Mouse (Mus musculus) heart, embryonic 15.5 days (tissue): ENCODE results near the gene Kdm2b. TPM values are rescaled to one million over a fixed set of nuclear protein-coding genes. Genes with fewer than 3 reads are reported as not detected.
"Not testable (repeated sequence)": the region's sequence is repeated elsewhere in the genome, so short reads cannot be mapped to it uniquely, and the experiment has no call there.

Source experiments
- ATAC-seq: fragments of 200-750 bp; cut with Nextera tagmentation; replicated peaks from 2 replicates; pipeline ENCODE4 v1.8.0; 2017; ENCODE audit warnings: low read depth, moderate TSS enrichment; ENCODE audit not compliant: insufficient number of reproducible peaks, insufficient read depth, low FRiP score
- H3K27ac ChIP-seq: fragments of 300-500 bp; sonication (generic); 2 replicates; pipeline ENCODE4 v1.5.1; 2015; ENCODE audit warnings: mild to moderate bottlenecking, inconsistent platforms
- H3K27me3 ChIP-seq: fragments of 300-500 bp; sonication (generic); 2 replicates; pipeline ENCODE4 v1.6.1; 2015; ENCODE audit warnings: inconsistent platforms
- H3K36me3 ChIP-seq: fragments of 300-500 bp; sonication (generic); 2 replicates; pipeline ENCODE4 v1.6.1; 2015; ENCODE audit warnings: mild to moderate bottlenecking, inconsistent platforms
- H3K4me1 ChIP-seq: fragments of 300-500 bp; sonication (generic); replicated peaks from 2 replicates; pipeline ENCODE4 v1.6.1; 2015; ENCODE audit warnings: inconsistent platforms
- H3K4me2 ChIP-seq: fragments of 300-500 bp; sonication (generic); 2 replicates; pipeline ENCODE4 v1.6.1; 2015; ENCODE audit warnings: inconsistent platforms, mild to moderate bottlenecking, moderate library complexity
- H3K4me3 ChIP-seq: fragments of 300-500 bp; sonication (generic); 2 replicates; pipeline ENCODE4 v1.5.1; 2015; ENCODE audit warnings: mild to moderate bottlenecking, inconsistent platforms
- H3K9ac ChIP-seq: fragments of 300-500 bp; sonication (generic); 2 replicates; pipeline ENCODE4 v1.6.1; 2015; ENCODE audit warnings: mild to moderate bottlenecking, inconsistent platforms
- H3K9me3 ChIP-seq: fragments of 300-500 bp; sonication (generic); replicated peaks from 2 replicates; pipeline ENCODE4 v1.6.1; 2016; ENCODE audit warnings: inconsistent platforms
- WGBS: fragments of 180-500 bp; shearing (Covaris S2); methylation state at CpG from one replicate; pipeline ENCODE4 v1.1.7; 2015; ENCODE audit warnings: mixed read lengths; 5-methylcytosine and 5-hydroxymethylcytosine counted together
- polyA plus RNA-seq: library from polyadenylated mRNA; unstranded; fragments of >200 nt; fragmentation: Nextera tagmentation; extraction: Ambion mirVana; gene quantifications from 2 replicates; pipeline ENCODE4 v1.2.1, GENCODE M21; 2015

Kdm2b gene
- polyA plus RNA-seq, 1 experiment from 2014 or later = 23.9 TPM

DNA sequence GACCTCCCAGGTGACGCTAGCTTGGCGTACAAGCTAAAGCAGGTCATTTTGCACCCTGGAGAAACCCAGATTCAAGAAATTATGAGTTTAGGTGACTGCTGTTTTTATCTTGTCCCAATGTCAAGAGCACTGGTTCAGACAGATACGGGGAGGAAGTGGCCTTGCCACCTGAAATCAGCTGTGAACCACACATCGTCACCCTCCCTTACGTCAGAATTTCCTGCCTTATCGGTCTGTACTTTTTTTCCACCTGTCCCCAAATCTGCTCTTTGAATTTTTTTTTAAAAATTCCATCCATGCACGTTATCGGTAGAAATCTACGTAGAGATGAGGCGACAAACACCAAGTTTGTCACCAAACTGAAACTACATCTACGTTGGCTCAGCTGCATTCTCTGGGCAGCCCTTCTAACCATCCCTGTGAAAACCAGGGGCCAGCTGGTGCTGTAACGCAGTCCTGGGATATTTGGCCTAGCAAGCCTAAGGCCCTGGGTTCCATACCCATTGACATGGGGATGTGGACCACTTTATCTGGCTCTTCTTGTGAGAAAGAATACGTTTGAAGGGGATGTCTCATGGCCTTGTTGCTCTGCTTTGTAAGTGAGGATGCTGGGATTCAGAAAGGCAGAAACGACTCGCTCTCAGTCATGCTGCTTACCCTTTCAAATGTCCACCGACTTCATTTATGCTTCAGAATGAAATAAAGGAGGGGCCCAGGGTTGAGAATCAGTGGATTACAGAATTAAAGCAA, 963 bp upstream of the Kdm2b start:
- Histone ChIP-seq H3K9me3 (no peaks in the 10 kb centered on the region), H3K4me3 (peak overlapping the region; percentile 76), H3K9ac (peak overlapping the region; percentile 77), H3K27me3 (no peaks in the 10 kb centered on the region), H3K27ac (peak overlapping the region; percentile 93), H3K36me3 (no peaks in the 10 kb centered on the region), H3K4me1 (peaks cover 48% of the 10 kb centered on the region), H3K4me2 (peak overlapping the region; percentile 96)
- no peak for ATAC-seq
- 14% methylated on average over 16 of the region's 16 CpGs for WGBS

DNA sequence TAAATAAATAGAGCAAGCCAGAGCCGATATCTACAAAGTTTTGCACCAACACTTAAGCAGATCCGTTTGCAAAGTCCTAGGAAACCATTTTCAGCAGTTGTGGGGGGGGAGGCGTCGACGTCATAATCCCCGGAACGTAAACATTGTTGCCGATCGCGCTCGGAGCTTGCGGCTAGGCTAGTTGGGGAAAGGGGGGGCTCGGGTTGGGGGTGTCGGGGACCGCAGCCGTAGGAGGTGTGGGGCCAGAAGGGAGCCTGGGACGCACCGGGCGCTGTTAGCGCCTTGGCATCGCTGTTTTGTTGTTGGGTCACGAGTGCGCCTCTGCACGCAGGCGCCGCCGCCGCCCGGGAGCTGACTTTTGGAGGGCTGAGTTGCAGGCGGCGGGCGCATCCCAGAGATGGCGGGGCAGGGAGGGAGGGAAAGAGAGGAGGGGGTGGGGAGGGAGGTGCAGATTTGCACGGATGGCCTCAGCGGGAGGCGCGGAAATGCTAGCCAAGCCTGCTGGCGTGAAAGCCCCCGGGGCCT, 560 bp downstream of the Kdm2b start:
- ATAC-seq = 0 out of 2 replicates have a peak, but pooled peaks have one; percentile 24
- no peaks in the 10 kb centered on the region for H3K9me3 ChIP-seq
- H3K4me1 ChIP-seq = peaks cover 43% of the 10 kb centered on the region
- no peaks in the 10 kb centered on the region for H3K27me3 ChIP-seq
- WGBS = under 1% methylated on average over 39 of the region's 39 CpGs
- peak overlapping the region; percentile 93 for H3K27ac ChIP-seq
- H3K4me2 ChIP-seq = peak overlapping the region; percentile 96
- no peaks in the 10 kb centered on the region for H3K36me3 ChIP-seq
- H3K4me3 ChIP-seq = peak overlapping the region; percentile 76
- H3K9ac ChIP-seq = peak overlapping the region; percentile 77

DNA sequence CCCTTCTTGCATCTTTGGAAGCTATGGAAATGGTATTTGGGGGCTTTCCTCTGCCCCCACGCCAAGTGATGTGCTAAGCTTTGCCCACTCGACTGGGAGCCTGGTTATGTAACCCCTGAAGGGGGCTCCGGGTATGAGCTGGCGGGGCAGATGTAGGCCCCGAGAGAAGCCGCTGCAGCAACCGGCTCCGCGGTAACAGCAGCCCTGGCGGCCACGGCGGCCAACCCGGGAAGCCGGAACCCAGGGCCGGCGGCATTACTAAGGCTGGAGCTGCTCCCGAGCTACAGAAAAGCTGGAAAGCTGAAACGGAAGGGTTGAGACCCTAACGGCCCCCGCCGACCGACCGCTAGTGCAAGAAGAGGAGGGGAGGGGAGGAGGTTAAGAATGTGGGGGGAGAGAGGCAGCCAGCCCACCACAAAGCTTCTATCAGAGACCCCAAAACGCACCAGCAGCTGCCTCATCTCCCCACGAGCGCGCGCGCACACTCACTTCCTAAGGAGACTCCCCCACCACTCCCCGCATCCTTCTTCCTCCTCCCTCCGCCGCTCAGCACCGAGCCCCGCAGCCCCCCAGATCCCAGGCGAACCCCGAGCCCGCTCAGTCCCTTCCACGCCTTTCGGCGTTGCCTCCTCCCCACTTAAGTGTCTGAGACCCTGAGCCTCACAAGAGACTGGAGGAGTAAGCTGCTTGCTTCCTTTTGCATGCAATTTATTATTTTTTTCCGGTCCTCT, 1.4 kb downstream of the Kdm2b start:
- Histone ChIP-seq H3K4me3 (peak overlapping the region; percentile 76), H3K36me3 (no peaks in the 10 kb centered on the region), H3K9me3 (no peaks in the 10 kb centered on the region), H3K4me1 (peaks cover 43% of the 10 kb centered on the region), H3K9ac (peak overlapping the region; percentile 77), H3K4me2 (peak overlapping the region; percentile 96), H3K27me3 (no peaks in the 10 kb centered on the region), H3K27ac (peak overlapping the region; percentile 93)
- WGBS = under 1% methylated on average over 41 of the region's 41 CpGs
- no peak for ATAC-seq

DNA sequence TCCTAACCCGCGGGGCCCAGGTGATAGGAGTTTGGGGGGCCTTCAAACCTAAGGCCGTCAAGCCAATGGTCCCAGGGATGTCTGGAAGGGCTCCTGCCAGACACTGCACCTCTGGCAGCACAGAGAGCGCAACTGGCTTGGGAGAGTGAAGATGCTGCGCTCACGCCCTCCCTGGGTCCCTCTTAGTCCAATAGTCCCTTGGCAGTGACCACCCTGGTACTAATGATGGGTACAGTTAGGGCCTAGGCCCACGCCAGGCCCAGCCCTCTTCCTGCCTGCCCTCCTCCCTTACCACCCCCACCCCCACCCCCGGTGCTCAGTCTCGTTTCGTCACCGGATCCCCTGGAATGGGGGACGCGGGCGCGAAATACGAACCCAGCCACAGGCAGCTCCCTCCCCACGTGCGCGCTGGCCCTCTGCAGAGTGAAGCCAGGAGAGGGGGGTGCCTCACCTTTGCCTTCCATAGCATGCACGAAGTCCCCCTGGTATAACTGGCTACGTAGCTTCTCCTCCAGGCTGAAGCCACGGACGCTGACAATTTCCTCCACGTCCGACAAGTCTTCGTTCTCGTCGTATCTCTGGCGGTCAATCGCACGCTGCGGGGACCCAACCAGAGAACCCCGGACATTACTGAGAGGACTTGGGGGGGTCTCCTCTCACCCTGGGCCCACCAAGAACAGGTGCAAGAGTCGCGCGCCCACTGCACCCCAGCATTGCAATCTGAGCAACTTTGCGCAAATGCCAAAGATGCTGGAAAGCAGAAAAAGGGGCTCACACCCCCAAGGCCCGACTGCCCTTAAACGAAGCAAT, 2.2 kb downstream of the Kdm2b start:
- no peaks in the 10 kb centered on the region for H3K9me3 ChIP-seq
- H3K4me3 ChIP-seq = peak overlapping the region; percentile 76
- H3K27me3 ChIP-seq = no peaks in the 10 kb centered on the region
- peaks cover 43% of the 10 kb centered on the region for H3K4me1 ChIP-seq
- 0 out of 2 replicates have a peak, but pooled peaks have one; percentile 28 for ATAC-seq
- WGBS = 7% methylated on average over 39 of the region's 39 CpGs
- H3K27ac ChIP-seq = peak overlapping the region; percentile 93
- peak overlapping the region; percentile 77 for H3K9ac ChIP-seq
- H3K4me2 ChIP-seq = peak overlapping the region; percentile 96
- no peaks in the 10 kb centered on the region for H3K36me3 ChIP-seq

DNA sequence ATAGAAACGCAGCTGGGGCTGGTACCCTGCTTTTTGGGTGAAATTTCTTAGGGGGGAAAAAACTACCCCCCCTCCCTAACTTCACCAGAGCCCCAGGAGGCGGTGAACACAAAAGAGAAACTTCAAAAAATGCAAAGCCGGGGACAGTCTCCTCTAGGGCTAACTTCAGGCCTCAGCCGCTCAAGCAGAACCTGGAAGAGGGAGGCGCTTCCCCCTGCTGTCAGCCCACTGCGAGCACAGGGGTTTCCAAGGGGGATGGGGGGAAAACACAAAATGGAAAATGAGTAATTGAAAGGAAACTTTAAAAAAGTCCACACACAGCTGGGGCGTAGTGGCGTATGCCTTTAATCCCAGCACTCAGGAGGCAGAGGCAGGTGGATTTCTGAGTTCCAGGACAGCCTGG, 3.5 kb downstream of the Kdm2b start:
- Histone ChIP-seq H3K4me1 (peaks cover 33% of the 10 kb centered on the region), H3K36me3 (no peaks in the 10 kb centered on the region), H3K9ac (no peak overlapping the region), H3K27me3 (no peaks in the 10 kb centered on the region), H3K27ac (no peak overlapping the region), H3K4me3 (no peak overlapping the region), H3K9me3 (no peaks in the 10 kb centered on the region), H3K4me2 (no peak overlapping the region)
- ATAC-seq = no peak
- WGBS = 58% methylated on average over 8 of the region's 8 CpGs

DNA sequence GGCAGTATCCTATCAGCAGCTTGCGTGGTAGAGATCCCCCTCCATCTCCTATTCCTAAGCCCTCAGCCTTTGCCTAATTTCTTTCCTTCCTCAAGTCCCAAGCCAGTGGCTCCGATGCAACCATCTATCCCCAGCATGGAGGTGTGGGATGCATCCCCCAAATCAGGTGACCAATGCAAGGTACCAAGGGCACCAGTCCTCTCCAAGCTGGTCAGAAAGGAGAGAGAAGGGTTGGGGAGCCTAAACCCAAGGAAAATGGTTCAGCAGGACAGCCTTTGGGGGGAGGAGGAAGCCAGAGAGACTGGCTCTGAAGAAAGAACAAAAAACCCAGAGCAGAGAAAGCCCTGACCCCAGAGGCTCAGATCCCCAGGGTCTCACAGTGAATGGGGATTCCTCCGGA, 4.3 kb downstream of the Kdm2b start:
- peaks cover 25% of the 10 kb centered on the region for H3K4me1 ChIP-seq
- no peaks in the 10 kb centered on the region for H3K9me3 ChIP-seq
- WGBS = 76% methylated on average over 3 of the region's 3 CpGs
- H3K4me2 ChIP-seq = no peak overlapping the region
- no peak overlapping the region for H3K27ac ChIP-seq
- H3K9ac ChIP-seq = no peak overlapping the region
- H3K36me3 ChIP-seq = no peaks in the 10 kb centered on the region
- H3K27me3 ChIP-seq = no peaks in the 10 kb centered on the region
- no peak overlapping the region for H3K4me3 ChIP-seq
- no peak for ATAC-seq

DNA sequence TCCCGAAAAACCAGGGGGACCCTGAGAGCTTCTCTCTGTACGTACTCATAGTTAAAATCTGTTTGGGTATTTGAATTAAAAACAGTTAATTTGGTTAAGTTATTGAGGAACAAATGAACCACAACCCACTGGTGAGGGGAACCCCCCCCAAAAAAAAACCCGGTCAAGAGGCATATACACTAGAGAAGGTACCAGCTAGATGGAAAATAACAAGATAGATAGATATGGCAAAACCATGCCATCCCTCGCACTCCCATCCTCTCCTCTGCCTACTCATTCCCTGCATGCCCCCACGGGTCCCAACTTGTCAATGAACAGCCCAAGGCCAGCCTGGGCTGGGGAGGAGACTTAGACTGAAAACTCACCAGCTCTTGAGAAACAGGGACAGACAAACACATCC, 5.1 kb downstream of the Kdm2b start:
- ATAC-seq = no peak
- no peak overlapping the region for H3K4me2 ChIP-seq
- H3K36me3 ChIP-seq = no peaks in the 10 kb centered on the region
- H3K4me1 ChIP-seq = peaks cover 18% of the 10 kb centered on the region
- H3K9me3 ChIP-seq = no peaks in the 10 kb centered on the region
- H3K4me3 ChIP-seq = no peak overlapping the region
- H3K27me3 ChIP-seq = no peaks in the 10 kb centered on the region
- H3K27ac ChIP-seq = no peak overlapping the region
- no peak overlapping the region for H3K9ac ChIP-seq
- WGBS = 82% methylated on average over 5 of the region's 5 CpGs

DNA sequence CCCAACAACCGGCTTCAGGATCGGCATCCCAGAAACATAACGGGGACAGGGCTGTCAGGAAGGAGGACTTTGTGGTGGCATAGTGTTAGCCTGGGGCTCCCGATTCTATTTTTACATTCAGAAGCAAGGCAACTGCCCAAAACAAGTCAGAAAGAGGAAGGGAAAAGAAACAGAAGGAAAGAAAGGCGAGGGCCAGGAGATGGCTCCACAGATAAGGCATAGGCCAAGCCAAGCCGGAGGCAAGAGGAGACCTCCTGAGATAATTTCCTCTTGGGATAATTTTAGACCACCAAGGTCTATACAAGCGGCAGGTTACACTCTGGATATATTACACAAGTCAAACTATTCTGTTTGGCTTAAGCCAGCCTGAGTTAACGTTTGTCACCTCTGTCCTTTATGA, 10.7 kb downstream of the Kdm2b start:
- 0 out of 2 replicates have a peak overlapping the region, but pooled peaks have one; percentile 6 for H3K4me2 ChIP-seq
- H3K9me3 ChIP-seq = no peaks in the 10 kb centered on the region
- H3K27ac ChIP-seq = 0 out of 2 replicates have a peak overlapping the region, but pooled peaks have one; percentile 10
- WGBS = 40% methylated on average over 8 of the region's 8 CpGs
- H3K27me3 ChIP-seq = no peaks in the 10 kb centered on the region
- peaks cover 9% of the 10 kb centered on the region for H3K4me1 ChIP-seq
- H3K9ac ChIP-seq = no peak overlapping the region
- H3K36me3 ChIP-seq = no peaks in the 10 kb centered on the region
- no peak for ATAC-seq
- H3K4me3 ChIP-seq = no peak overlapping the region

DNA sequence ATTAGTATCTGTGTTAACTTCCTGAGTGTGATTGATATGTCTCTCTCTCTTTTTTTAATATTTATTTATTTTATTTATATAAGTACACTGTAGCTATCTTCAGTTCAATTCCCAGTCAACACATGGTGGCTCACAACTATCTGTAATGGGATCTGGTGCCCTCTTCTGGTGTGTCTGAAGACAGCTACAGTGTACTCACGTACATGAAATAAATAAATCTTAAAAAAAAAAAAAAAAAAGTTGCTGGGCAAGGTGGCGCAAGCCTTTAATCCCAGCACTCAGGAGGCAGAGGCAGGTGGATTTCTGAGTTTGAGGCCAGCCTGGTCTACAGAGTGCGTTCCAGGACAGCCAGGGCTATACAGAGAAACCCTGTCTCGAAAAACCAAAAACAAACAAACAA, 14.9 kb downstream of the Kdm2b start:
- H3K4me1 ChIP-seq, H3K9ac ChIP-seq, ATAC-seq, H3K4me3 ChIP-seq, H3K9me3 ChIP-seq, H3K27ac ChIP-seq, H3K36me3 ChIP-seq, H3K4me2 ChIP-seq, H3K27me3 ChIP-seq: not testable (repeated sequence)
- WGBS = 92% methylated on average over 4 of the region's 4 CpGs

DNA sequence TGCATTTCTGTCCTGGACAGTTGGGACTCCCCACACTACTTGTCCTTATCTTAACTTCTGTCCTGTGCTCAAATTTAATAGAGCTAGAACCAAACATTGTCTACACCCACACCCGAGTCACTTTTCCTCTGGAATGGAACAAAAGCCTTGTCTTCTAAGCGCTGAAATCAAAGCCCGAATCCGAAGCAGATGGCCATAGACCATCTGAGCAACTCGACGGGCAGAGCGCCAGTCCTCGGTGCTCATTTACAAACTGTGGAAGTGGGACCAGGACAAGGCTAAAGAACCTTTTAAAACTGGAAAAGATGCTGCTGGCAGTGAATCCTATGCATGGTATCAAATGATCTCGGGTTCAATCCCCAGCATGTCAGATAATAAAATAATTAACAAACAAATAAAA, 17.5 kb downstream of the Kdm2b start:
- Histone ChIP-seq H3K27ac (no peak overlapping the region), H3K4me1 (no peaks in the 10 kb centered on the region), H3K4me2 (no peak overlapping the region), H3K9me3 (no peaks in the 10 kb centered on the region), H3K4me3 (no peak overlapping the region), H3K36me3 (no peaks in the 10 kb centered on the region), H3K27me3 (no peaks in the 10 kb centered on the region), H3K9ac (no peak overlapping the region)
- 76% methylated on average over 9 of the region's 9 CpGs for WGBS
- ATAC-seq = no peak

DNA sequence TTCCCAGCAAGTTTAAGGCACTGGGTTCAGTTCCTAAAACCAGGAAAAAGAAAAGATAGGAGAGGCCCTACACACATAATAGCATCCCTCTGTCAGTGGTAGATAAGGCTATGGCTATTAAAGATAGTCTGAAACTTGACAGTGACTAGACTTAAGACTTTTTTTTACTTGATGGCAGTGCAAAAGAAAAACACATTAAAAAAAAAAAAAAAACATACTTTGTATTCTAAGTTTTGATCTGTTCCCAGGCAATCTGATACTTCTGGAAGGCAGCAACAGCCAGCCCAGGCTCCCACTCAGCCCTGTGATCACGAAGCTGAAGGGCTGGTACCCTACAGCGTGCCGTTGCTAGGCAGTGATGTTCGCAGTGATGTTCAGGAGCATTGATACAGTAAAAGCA, 18.2 kb downstream of the Kdm2b start:
- WGBS = 86% methylated on average over 4 of the region's 4 CpGs
- no peak overlapping the region for H3K27ac ChIP-seq
- no peak for ATAC-seq
- no peak overlapping the region for H3K4me3 ChIP-seq
- no peaks in the 10 kb centered on the region for H3K36me3 ChIP-seq
- no peak overlapping the region for H3K9ac ChIP-seq
- no peak overlapping the region for H3K4me2 ChIP-seq
- H3K27me3 ChIP-seq = no peaks in the 10 kb centered on the region
- H3K4me1 ChIP-seq = no peaks in the 10 kb centered on the region
- H3K9me3 ChIP-seq = no peaks in the 10 kb centered on the region
